8 mouse cellular contexts compared by ENCODE assay signal in genomic region chr3:97201943-97202342, GRCm38 (mm10). TPM values are rescaled to one million over a fixed set of nuclear protein-coding genes. Genes with fewer than 3 reads are reported as not detected.
DNase-seq lines count a peak whose midpoint lies in the region; ATAC-seq and TF ChIP-seq lines count a peak whose summit lies in the region.

No protein-coding gene starts in this region.

- H3K9ac ChIP-seq in forebrain, embryonic 15.5 days (replicated peaks): no peak overlapping the region
- no peak overlapping the region for H3K9ac ChIP-seq in hindbrain, postnatal 0 days (replicated peaks; ENCODE audit: low read length)
- H3K9ac ChIP-seq in midbrain, embryonic 13.5 days (replicated peaks): no peak overlapping the region

- H3K9me3 ChIP-seq in forebrain, embryonic 15.5 days: no peaks in the 10 kb centered on the region
- no peaks in the 10 kb centered on the region for H3K9me3 ChIP-seq in hindbrain, postnatal 0 days (ENCODE audit: low read length)
- H3K9me3 ChIP-seq in midbrain, embryonic 13.5 days: no peaks in the 10 kb centered on the region

- H3K36me3 ChIP-seq in forebrain, embryonic 15.5 days: peaks cover 35% of the 10 kb centered on the region
- peaks cover 21% of the 10 kb centered on the region for H3K36me3 ChIP-seq in hindbrain, postnatal 0 days (ENCODE audit: insufficient read depth, low read length)
- H3K36me3 ChIP-seq in midbrain, embryonic 13.5 days: peaks cover 41% of the 10 kb centered on the region
- H3K36me3 ChIP-seq in spleen, adult 2 months (ENCODE audit: control insufficient read depth, insufficient read depth, low read length): peaks cover 5% of the 10 kb centered on the region

- no peaks in the 10 kb centered on the region for H3K4me1 ChIP-seq in forebrain, embryonic 15.5 days
- no peaks in the 10 kb centered on the region for H3K4me1 ChIP-seq in hindbrain, postnatal 0 days (ENCODE audit: insufficient read depth, low read length)
- H3K4me1 ChIP-seq in midbrain, embryonic 13.5 days (replicated peaks): peaks cover 16% of the 10 kb centered on the region
- peaks cover 18% of the 10 kb centered on the region; the same call in 1 of the 2 replicates for H3K4me1 ChIP-seq in spleen, adult 2 months (ENCODE audit: control insufficient read depth, insufficient read depth, insufficient read length)

- no peak overlapping the region for H3K4me3 ChIP-seq in forebrain, embryonic 15.5 days
- H3K4me3 ChIP-seq in hindbrain, postnatal 0 days (ENCODE audit: low read length): no peak overlapping the region
- H3K4me3 ChIP-seq in midbrain, embryonic 13.5 days (replicated peaks): no peak overlapping the region
- H3K4me3 ChIP-seq in spleen, adult 2 months (ENCODE audit: extremely low read depth, insufficient read depth, insufficient read length): no peak overlapping the region

- intact Hi-C loops in left cerebral cortex, postnatal 4 days (cut with DNase I): loop anchor here (5.0 kb wide), 1 partner anchor 135 kb away; no protein-coding TSS in a partner anchor

- H3K27me3 ChIP-seq in forebrain, embryonic 15.5 days: no peaks in the 10 kb centered on the region
- H3K27me3 ChIP-seq in hindbrain, postnatal 0 days (ENCODE audit: insufficient read depth, low read length): no peaks in the 10 kb centered on the region
- no peaks in the 10 kb centered on the region for H3K27me3 ChIP-seq in midbrain, embryonic 13.5 days
- no peaks in the 10 kb centered on the region for H3K27me3 ChIP-seq in spleen, adult 2 months (ENCODE audit: control insufficient read depth, insufficient read depth, low read length)

- TF ChIP-seq POLR2A in spleen, adult 2 months (IDR thresholded peaks at IDR 0.05; ENCODE audit: low read depth, low read length): no peak

- 42% methylated on average over 5 of the region's 5 CpGs for WGBS in forebrain, embryonic 15.5 days
- 44% methylated on average over 5 of the region's 5 CpGs for WGBS in hindbrain, postnatal 0 days
- 44% methylated on average over 5 of the region's 5 CpGs for WGBS in midbrain, embryonic 13.5 days
- 49% methylated on average over 5 of the region's 5 CpGs for WGBS in spleen, adult 2 months

- TF ChIP-seq CTCF in hindbrain, postnatal 0 days (IDR thresholded peaks at IDR 0.05; ENCODE audit: low read depth): peak; percentile 86
- peak; percentile 89 for TF ChIP-seq CTCF in spleen, adult 2 months (IDR thresholded peaks at IDR 0.05; ENCODE audit: extremely low read depth, insufficient read depth, insufficient read length, insufficient replicate concordance)

- peak; percentile 53; the same call in 1 of the 2 replicates for ATAC-seq in cerebellum, adult (ENCODE audit: insufficient number of reproducible peaks, low FRiP score, low TSS enrichment)
- ATAC-seq in forebrain, embryonic 15.5 days (replicated peaks): peak; percentile 59
- peak; percentile 66; the same call in 1 of the 2 replicates for ATAC-seq in hindbrain, postnatal 0 days
- peak; percentile 57 for ATAC-seq in midbrain, embryonic 13.5 days

- 0 out of 2 replicates have a peak overlapping the region, but pooled peaks have one; percentile 5 for H3K27ac ChIP-seq in forebrain, embryonic 15.5 days (replicated peaks)
- H3K27ac ChIP-seq in hindbrain, postnatal 0 days: no peak overlapping the region
- H3K27ac ChIP-seq in midbrain, embryonic 13.5 days: no peak overlapping the region
- H3K27ac ChIP-seq in spleen, adult 2 months (ENCODE audit: insufficient read depth, low read length): no peak overlapping the region

- H3K4me2 ChIP-seq in forebrain, embryonic 15.5 days (replicated peaks): no peak overlapping the region
- H3K4me2 ChIP-seq in hindbrain, postnatal 0 days (ENCODE audit: low read depth, low read length): no peak overlapping the region
- no peak overlapping the region for H3K4me2 ChIP-seq in midbrain, embryonic 13.5 days (replicated peaks)

- peak; percentile 49 to 65 for DNase-seq in left cerebral cortex, adult 18-20 months (ENCODE audit: low spot score in 2 of 2)
- no peak for DNase-seq in left cerebral cortex, adult 8-10 months (ENCODE audit: low spot score in 2 of 2)
- peak; percentile 72 for DNase-seq in hindbrain, postnatal 0 days (ENCODE audit: low spot score)
- peak; percentile 64 for DNase-seq in left cerebral cortex, postnatal 4 days
- peak in 1 of 2 experiments; percentile 57 for DNase-seq in spleen, adult 2 months (ENCODE audit: low read depth in 1 of 2, low spot score in 2 of 2)

RNA-seq across cellular contexts. Expression of gene Acp6, which starts 43.4 kb away (rescaled TPM):
- total RNA-seq in left cerebral cortex, adult 18-20 months (2021): 10 to 100 TPM; 23.4 to 33.5 TPM
- 10 to 100 TPM; 23.2 to 35.5 (median 27.6) TPM for total RNA-seq in left cerebral cortex, adult 8-10 months (2022)
- polyA plus RNA-seq in forebrain, embryonic 15.5 days (2015; fragmentation: Nextera tagmentation; extraction: Ambion mirVana): 25.1 and 26.6 TPM in 2 replicates
- total RNA-seq in hindbrain, postnatal 0 days (2014; rRNA removed): 11.4 and 18.2 TPM in 2 replicates
- polyA plus RNA-seq in hindbrain, postnatal 0 days (2015; fragmentation: Nextera tagmentation; extraction: Ambion mirVana): 14.9 and 15.8 TPM in 2 replicates
- total RNA-seq in left cerebral cortex, postnatal 4 days (2021): 10 to 100 TPM; 15.3 to 18.8 TPM
- polyA plus RNA-seq in midbrain, embryonic 13.5 days (2015; fragmentation: Nextera tagmentation; extraction: Ambion mirVana): 15.2 and 19.0 TPM in 2 replicates
- 21.8 and 26.9 TPM in 2 replicates for polyA plus RNA-seq in spleen, adult 2 months (2012; rRNA removed)

Comparison
In these comparisons a context has a peak if more than half of its experiments do, and no peak if none do; other contexts are left out.
1. DNase-seq: peak in left cerebral cortex, adult 18-20 months (2 of 2), hindbrain, postnatal 0 days (single experiment) and left cerebral cortex, postnatal 4 days (single experiment); none in left cerebral cortex, adult 8-10 months (0 of 2).
2. Peak in every context shown above with its lines, with median percentiles within 50 percentile points of each other: ATAC-seq.